Mouse (Mus musculus): ENCODE measurements around the gene Tmem147. TPM values are rescaled to one million over a fixed set of nuclear protein-coding genes. Genes with fewer than 3 reads are reported as not detected.
"Not testable (repeated sequence)": the region's sequence is repeated elsewhere in the genome, so short reads cannot be mapped to it uniquely, and the experiment has no call there.

Gene Tmem147
- polyA plus RNA-seq, 1 experiment, result not detected

GRCm38 (mm10) chr7:30758853-30759252 is 29.5 kb upstream of the Tmem147 start:
- Histone ChIP-seq H3K4me1 (ENCODE audit: control insufficient read depth, insufficient read depth, low read length) (no peaks in the 10 kb centered on the region), H3K27ac (ENCODE audit: insufficient read depth, low read depth, low read length) (no peak overlapping the region), H3K4me3 (ENCODE audit: insufficient read depth, low read depth, low read length) (no peak overlapping the region)
- TF ChIP-seq POLR2A (IDR thresholded peaks at IDR 0.05; ENCODE audit: insufficient read depth, low read depth, low read length) (no peak), CTCF (IDR thresholded peaks at IDR 0.05; ENCODE audit: insufficient read depth, low read depth, low read length) (no peak)
- WGBS, result 55% methylated on average over 4 of the region's 4 CpGs

- H3K4me3 ChIP-seq (ENCODE audit: insufficient read depth, low read depth, low read length), result no peak overlapping the region
- TF ChIP-seq POLR2A (IDR thresholded peaks at IDR 0.05; ENCODE audit: insufficient read depth, low read depth, low read length) (no peak), CTCF (IDR thresholded peaks at IDR 0.05; ENCODE audit: insufficient read depth, low read depth, low read length) (no peak)
- 79% methylated on average over 3 of the region's 3 CpGs for WGBS
- H3K27ac ChIP-seq (ENCODE audit: insufficient read depth, low read depth, low read length), result no peak overlapping the region
- peaks cover 6% of the 10 kb centered on the region for H3K4me1 ChIP-seq (ENCODE audit: control insufficient read depth, insufficient read depth, low read length)
Measured at GRCm38 (mm10) chr7:30757001-30757400, 27.7 kb upstream of the Tmem147 start.

GRCm38 (mm10) chr7:30751086-30751669 is 21.8 kb upstream of the Tmem147 start, which contains the start of gene Sbsn:
Sbsn (plus strand) TSS chr7:30751471.
- Histone ChIP-seq H3K4me1 (ENCODE audit: control insufficient read depth, insufficient read depth, low read length) (peaks cover 29% of the 10 kb centered on the region), H3K4me3 (ENCODE audit: insufficient read depth, low read depth, low read length) (no peak within 1 kb of the TSS), H3K27ac (ENCODE audit: insufficient read depth, low read depth, low read length) (peak within 1 kb of the TSS; percentile 28)
- TF ChIP-seq POLR2A (IDR thresholded peaks at IDR 0.05; ENCODE audit: insufficient read depth, low read depth, low read length), result 0 out of 2 replicates have a peak, but pooled peaks have one; percentile 19
- TF ChIP-seq CTCF (IDR thresholded peaks at IDR 0.05; ENCODE audit: insufficient read depth, low read depth, low read length), result no peak
- 22% methylated on average over 5 of the region's 5 CpGs for WGBS

GRCm38 (mm10) chr7:30749824-30750606 is 20.7 kb upstream of the Tmem147 start:
- TF ChIP-seq POLR2A (IDR thresholded peaks at IDR 0.05; ENCODE audit: insufficient read depth, low read depth, low read length), result no peak
- no peak for TF ChIP-seq CTCF (IDR thresholded peaks at IDR 0.05; ENCODE audit: insufficient read depth, low read depth, low read length)
- 73% methylated on average over 13 of the region's 13 CpGs for WGBS
- Histone ChIP-seq H3K4me3 (ENCODE audit: insufficient read depth, low read depth, low read length) (no peak overlapping the region), H3K4me1 (ENCODE audit: control insufficient read depth, insufficient read depth, low read length) (peaks cover 29% of the 10 kb centered on the region), H3K27ac (ENCODE audit: insufficient read depth, low read depth, low read length) (no peak overlapping the region)

- Histone ChIP-seq H3K4me1 (ENCODE audit: control insufficient read depth, insufficient read depth, low read length) (peaks cover 25% of the 10 kb centered on the region), H3K4me3 (ENCODE audit: insufficient read depth, low read depth, low read length) (no peak overlapping the region), H3K27ac (ENCODE audit: insufficient read depth, low read depth, low read length) (no peak overlapping the region)
- 88% methylated on average over 7 of the region's 7 CpGs for WGBS
- no peak for TF ChIP-seq CTCF (IDR thresholded peaks at IDR 0.05; ENCODE audit: insufficient read depth, low read depth, low read length)
- TF ChIP-seq POLR2A (IDR thresholded peaks at IDR 0.05; ENCODE audit: insufficient read depth, low read depth, low read length), result no peak
Measured at GRCm38 (mm10) chr7:30747525-30748204, 18.3 kb upstream of the Tmem147 start.

GRCm38 (mm10) chr7:30744022-30744598 is 14.8 kb upstream of the Tmem147 start:
- 41% methylated on average over 4 of the region's 4 CpGs for WGBS
- Histone ChIP-seq H3K4me3 (ENCODE audit: insufficient read depth, low read depth, low read length) (no peak overlapping the region), H3K4me1 (ENCODE audit: control insufficient read depth, insufficient read depth, low read length) (peaks cover 3% of the 10 kb centered on the region; the same call in 1 of the 2 replicates), H3K27ac (ENCODE audit: insufficient read depth, low read depth, low read length) (no peak overlapping the region)
- TF ChIP-seq CTCF (IDR thresholded peaks at IDR 0.05; ENCODE audit: insufficient read depth, low read depth, low read length) (no peak), POLR2A (IDR thresholded peaks at IDR 0.05; ENCODE audit: insufficient read depth, low read depth, low read length) (no peak)

GRCm38 (mm10) chr7:30743617-30744016 is 14.3 kb upstream of the Tmem147 start, which contains the start of gene Gapdhs:
Gapdhs (minus strand) TSS chr7:30743681.
- not testable (repeated sequence) for H3K27ac ChIP-seq (ENCODE audit: insufficient read depth, low read depth, low read length); H3K4me3 ChIP-seq (ENCODE audit: insufficient read depth, low read depth, low read length); H3K4me1 ChIP-seq (ENCODE audit: control insufficient read depth, insufficient read depth, low read length)
- 93% methylated on average over 3 of the region's 4 CpGs for WGBS

- 84% methylated on average over 2 of the region's 2 CpGs for WGBS
- H3K4me3 ChIP-seq (ENCODE audit: insufficient read depth, low read depth, low read length); H3K27ac ChIP-seq (ENCODE audit: insufficient read depth, low read depth, low read length); H3K4me1 ChIP-seq (ENCODE audit: control insufficient read depth, insufficient read depth, low read length): not testable (repeated sequence)
Measured at GRCm38 (mm10) chr7:30742570-30742969, 13.2 kb upstream of the Tmem147 start.

- Histone ChIP-seq H3K4me1 (ENCODE audit: control insufficient read depth, insufficient read depth, low read length) (peaks cover 19% of the 10 kb centered on the region), H3K27ac (ENCODE audit: insufficient read depth, low read depth, low read length) (no peak overlapping the region), H3K4me3 (ENCODE audit: insufficient read depth, low read depth, low read length) (no peak overlapping the region)
- WGBS, result 48% methylated on average over 3 of the region's 3 CpGs
- TF ChIP-seq CTCF (IDR thresholded peaks at IDR 0.05; ENCODE audit: insufficient read depth, low read depth, low read length), result no peak
- TF ChIP-seq POLR2A (IDR thresholded peaks at IDR 0.05; ENCODE audit: insufficient read depth, low read depth, low read length), result no peak
Measured at GRCm38 (mm10) chr7:30736211-30736610, 6.9 kb upstream of the Tmem147 start.

GRCm38 (mm10) chr7:30730064-30730722 is 853 bp upstream of the Tmem147 start:
- peak overlapping the region; percentile 83 for H3K27ac ChIP-seq (ENCODE audit: insufficient read depth, low read depth, low read length)
- peaks cover 17% of the 10 kb centered on the region for H3K4me1 ChIP-seq (ENCODE audit: control insufficient read depth, insufficient read depth, low read length)
- 6% methylated on average over 18 of the region's 22 CpGs for WGBS
- H3K4me3 ChIP-seq (ENCODE audit: insufficient read depth, low read depth, low read length), result peak overlapping the region; percentile 74
